Mouse (Mus musculus) ES-Bruce4 (cell line): ENCODE data around the gene Pcdh17. TPM values are rescaled to one million over a fixed set of nuclear protein-coding genes. Genes with fewer than 3 reads are reported as not detected.

Experiments
- H3K27ac ChIP-seq: 2 replicates; pipeline ENCODE4 v1.5.1; 2012; ENCODE audit warnings: low read length, inconsistent platforms; ENCODE audit not compliant: insufficient read depth
- H3K27me3 ChIP-seq: 2 replicates; pipeline ENCODE4 v1.6.1; 2012; ENCODE audit warnings: mild to moderate bottlenecking, low read length, inconsistent platforms; ENCODE audit not compliant: control insufficient read depth, poor library complexity, insufficient read depth, severe bottlenecking
- H3K36me3 ChIP-seq: 2 replicates; pipeline ENCODE4 v1.6.1; 2012; ENCODE audit warnings: inconsistent platforms, mild to moderate bottlenecking, low read length, moderate library complexity; ENCODE audit not compliant: control insufficient read depth, poor library complexity, insufficient read depth, severe bottlenecking
- H3K4me1 ChIP-seq: one replicate; pipeline ENCODE4 v1.8.1; 2011; ENCODE audit warnings: low read length; ENCODE audit not compliant: control insufficient read depth, insufficient read depth
- H3K4me3 ChIP-seq: 2 replicates; pipeline ENCODE4 v1.5.1; 2011; ENCODE audit warnings: low read depth, mild to moderate bottlenecking, low read length
- H3K9ac ChIP-seq: 2 replicates; pipeline ENCODE4 v1.6.1; 2012; ENCODE audit warnings: low read depth, mild to moderate bottlenecking, inconsistent platforms; ENCODE audit not compliant: poor library complexity, severe bottlenecking
- H3K9me3 ChIP-seq: replicated peaks from 2 replicates; pipeline ENCODE4 v1.6.1; 2012; ENCODE audit warnings: mild to moderate bottlenecking, low read length, inconsistent platforms; ENCODE audit not compliant: control insufficient read depth, poor library complexity, insufficient read depth, severe bottlenecking
- CTCF ChIP-seq: IDR thresholded peaks from one replicate; pipeline ENCODE4 v1.8.1; 2011; ENCODE audit warnings: low read depth, low read length
- EP300 ChIP-seq: IDR thresholded peaks from 2 replicates; pipeline ENCODE4 v1.6.1; 2011; ENCODE audit warnings: low read depth, low read length; ENCODE audit not compliant: insufficient read depth
- POLR2A ChIP-seq: IDR thresholded peaks from one replicate; pipeline ENCODE4 v1.8.1; 2011; ENCODE audit warnings: low read length; ENCODE audit not compliant: insufficient read depth
- polyA plus RNA-seq: library from polyadenylated mRNA; stranded (reverse); fragments of >200 nt; gene quantifications from 2 replicates; pipeline ENCODE4 v1.2.4, GENCODE M21; 2011; ENCODE audit warnings: low read depth; ENCODE audit not compliant: missing spikeins, insufficient read depth, insufficient read length

Gene Pcdh17
- polyA plus RNA-seq, 1 experiment, result not detected

GRCm38 (mm10) chr14:84446411-84446915, 3.1 kb downstream of the Pcdh17 start:
- H3K4me1 ChIP-seq, result no peaks in the 10 kb centered on the region
- peak overlapping the region; percentile 73 for H3K4me3 ChIP-seq
- H3K27me3 ChIP-seq, result peaks cover 13% of the 10 kb centered on the region
- no peaks in the 10 kb centered on the region for H3K9me3 ChIP-seq
- H3K9ac ChIP-seq, result no peak overlapping the region
- TF ChIP-seq EP300 (no peak), POLR2A (no peak), CTCF (no peak)
- H3K27ac ChIP-seq, result no peak overlapping the region
- no peaks in the 10 kb centered on the region for H3K36me3 ChIP-seq

DNA sequence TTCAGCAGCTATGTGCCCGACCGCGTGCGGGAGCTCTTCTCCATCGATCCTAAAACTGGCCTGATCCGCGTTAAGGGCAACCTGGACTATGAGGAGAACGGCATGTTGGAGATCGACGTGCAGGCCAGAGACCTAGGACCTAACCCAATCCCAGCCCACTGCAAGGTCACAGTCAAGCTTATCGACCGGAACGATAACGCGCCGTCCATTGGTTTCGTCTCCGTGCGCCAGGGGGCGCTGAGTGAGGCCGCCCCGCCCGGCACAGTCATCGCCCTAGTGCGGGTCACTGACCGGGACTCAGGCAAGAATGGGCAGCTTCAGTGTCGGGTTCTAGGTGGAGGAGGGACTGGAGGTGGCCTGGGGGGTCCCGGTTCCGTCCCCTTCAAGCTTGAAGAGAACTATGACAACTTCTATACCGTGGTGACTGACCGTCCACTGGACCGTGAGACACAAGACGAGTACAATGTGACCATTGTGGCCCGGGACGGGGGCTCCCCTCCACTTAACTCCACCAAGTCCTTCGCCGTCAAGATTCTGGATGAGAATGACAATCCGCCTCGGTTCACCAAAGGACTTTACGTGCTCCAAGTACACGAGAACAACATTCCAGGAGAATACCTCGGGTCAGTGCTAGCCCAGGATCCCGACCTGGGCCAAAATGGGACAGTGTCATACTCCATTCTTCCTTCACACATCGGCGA, 3.7 kb downstream of the Pcdh17 start:
- no peaks in the 10 kb centered on the region for H3K4me1 ChIP-seq
- H3K27ac ChIP-seq, result no peak overlapping the region
- no peak overlapping the region for H3K9ac ChIP-seq
- H3K4me3 ChIP-seq, result 0 out of 2 replicates have a peak overlapping the region, but pooled peaks have one; percentile 73
- H3K9me3 ChIP-seq, result no peaks in the 10 kb centered on the region
- peaks cover 13% of the 10 kb centered on the region for H3K27me3 ChIP-seq
- peak; percentile 59 for TF ChIP-seq CTCF
- no peak for TF ChIP-seq POLR2A
- no peak for TF ChIP-seq EP300
- H3K36me3 ChIP-seq, result no peaks in the 10 kb centered on the region

DNA sequence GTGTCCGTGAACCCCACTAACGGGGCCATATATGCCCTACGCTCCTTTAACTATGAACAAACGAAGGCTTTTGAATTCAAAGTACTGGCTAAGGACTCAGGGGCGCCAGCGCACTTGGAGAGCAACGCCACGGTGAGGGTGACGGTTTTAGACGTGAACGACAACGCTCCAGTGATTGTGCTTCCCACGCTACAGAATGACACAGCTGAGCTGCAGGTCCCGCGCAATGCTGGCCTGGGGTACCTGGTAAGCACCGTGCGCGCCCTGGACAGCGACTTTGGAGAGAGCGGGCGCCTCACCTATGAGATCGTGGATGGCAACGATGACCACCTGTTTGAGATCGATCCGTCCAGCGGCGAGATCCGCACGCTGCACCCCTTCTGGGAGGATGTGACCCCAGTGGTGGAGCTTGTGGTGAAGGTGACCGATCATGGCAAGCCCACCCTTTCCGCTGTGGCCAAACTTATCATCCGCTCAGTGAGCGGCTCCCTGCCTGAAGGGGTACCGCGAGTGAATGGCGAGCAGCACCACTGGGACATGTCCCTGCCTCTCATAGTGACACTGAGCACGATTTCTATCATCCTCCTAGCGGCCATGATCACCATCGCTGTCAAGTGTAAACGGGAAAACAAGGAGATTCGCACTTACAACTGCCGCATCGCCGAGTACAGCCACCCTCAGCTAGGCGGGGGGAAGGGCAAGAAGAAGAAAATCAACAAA, 4.5 kb downstream of the Pcdh17 start:
- Histone ChIP-seq H3K27me3 (peaks cover 13% of the 10 kb centered on the region), H3K4me3 (peak overlapping the region; percentile 30; the same call in 1 of the 2 replicates)

GRCm38 (mm10) chr14:84448381-84448771, 5.0 kb downstream of the Pcdh17 start:
- Histone ChIP-seq H3K27ac (no peak overlapping the region), H3K9ac (no peak overlapping the region)
- TF ChIP-seq CTCF (no peak), POLR2A (no peak), EP300 (no peak)

More for the DNA sequence above, 4.5 kb downstream of the Pcdh17 start:
- no peak overlapping the region for H3K9ac ChIP-seq
- no peaks in the 10 kb centered on the region for H3K36me3 ChIP-seq
- no peaks in the 10 kb centered on the region for H3K4me1 ChIP-seq
- H3K9me3 ChIP-seq, result no peaks in the 10 kb centered on the region
- TF ChIP-seq CTCF (no peak), EP300 (no peak), POLR2A (no peak)
- H3K27ac ChIP-seq, result no peak overlapping the region

GRCm38 (mm10) chr14:84454074-84454845, 10.9 kb downstream of the Pcdh17 start:
- H3K27ac ChIP-seq, result no peak overlapping the region
- no peak overlapping the region for H3K9ac ChIP-seq
- no peak overlapping the region for H3K4me3 ChIP-seq
- H3K27me3 ChIP-seq, result no peaks in the 10 kb centered on the region
- no peaks in the 10 kb centered on the region for H3K9me3 ChIP-seq
- TF ChIP-seq POLR2A (no peak), EP300 (no peak), CTCF (no peak)
- H3K36me3 ChIP-seq, result no peaks in the 10 kb centered on the region
- H3K4me1 ChIP-seq, result no peaks in the 10 kb centered on the region

More at GRCm38 (mm10) chr14:84448381-84448771, 5.0 kb downstream of the Pcdh17 start:
- Histone ChIP-seq H3K4me1 (no peaks in the 10 kb centered on the region), H3K27me3 (peaks cover 13% of the 10 kb centered on the region), H3K9me3 (no peaks in the 10 kb centered on the region), H3K4me3 (peak overlapping the region; percentile 30; the same call in 1 of the 2 replicates), H3K36me3 (no peaks in the 10 kb centered on the region)
